Mouse (Mus musculus) frontal cortex, adult (tissue): ENCODE results near the gene Gm11733.
"Not testable (repeated sequence)": the region's sequence is repeated elsewhere in the genome, so short reads cannot be mapped to it uniquely, and the experiment has no call there.

ENCODE experiments used
- ATAC-seq: cut with Nextera tagmentation; 2 replicates; pipeline ENCODE4 v1.9.2; 2017; ENCODE audit warnings: mild to moderate bottlenecking, moderate library complexity, mixed read lengths; ENCODE audit not compliant: low TSS enrichment

The Gm11733 gene

DNA sequence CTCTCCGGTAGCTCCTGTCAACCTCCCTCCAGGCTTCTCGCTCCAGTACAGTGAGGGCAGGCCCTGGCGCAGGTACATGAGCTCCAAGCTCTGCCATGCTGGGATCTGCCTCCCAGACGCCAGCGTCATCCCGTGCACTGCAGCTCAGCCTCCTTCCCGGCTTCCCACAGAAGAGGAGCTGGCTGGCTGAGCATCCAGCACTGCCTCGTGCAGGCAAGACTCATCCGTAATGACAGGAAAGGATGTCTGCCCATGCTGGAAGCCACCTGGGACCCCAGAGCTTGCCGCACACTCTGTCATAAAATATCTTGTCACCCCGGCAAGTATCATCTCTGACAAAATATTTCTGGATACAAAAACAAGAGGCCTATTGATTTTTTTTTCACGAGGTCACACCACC, at the start of gene Gm11733:
Gm11733 (plus strand) TSS at position 171 of the 400 bp plus-strand sequence.
- ATAC-seq = peak; percentile 72

DNA sequence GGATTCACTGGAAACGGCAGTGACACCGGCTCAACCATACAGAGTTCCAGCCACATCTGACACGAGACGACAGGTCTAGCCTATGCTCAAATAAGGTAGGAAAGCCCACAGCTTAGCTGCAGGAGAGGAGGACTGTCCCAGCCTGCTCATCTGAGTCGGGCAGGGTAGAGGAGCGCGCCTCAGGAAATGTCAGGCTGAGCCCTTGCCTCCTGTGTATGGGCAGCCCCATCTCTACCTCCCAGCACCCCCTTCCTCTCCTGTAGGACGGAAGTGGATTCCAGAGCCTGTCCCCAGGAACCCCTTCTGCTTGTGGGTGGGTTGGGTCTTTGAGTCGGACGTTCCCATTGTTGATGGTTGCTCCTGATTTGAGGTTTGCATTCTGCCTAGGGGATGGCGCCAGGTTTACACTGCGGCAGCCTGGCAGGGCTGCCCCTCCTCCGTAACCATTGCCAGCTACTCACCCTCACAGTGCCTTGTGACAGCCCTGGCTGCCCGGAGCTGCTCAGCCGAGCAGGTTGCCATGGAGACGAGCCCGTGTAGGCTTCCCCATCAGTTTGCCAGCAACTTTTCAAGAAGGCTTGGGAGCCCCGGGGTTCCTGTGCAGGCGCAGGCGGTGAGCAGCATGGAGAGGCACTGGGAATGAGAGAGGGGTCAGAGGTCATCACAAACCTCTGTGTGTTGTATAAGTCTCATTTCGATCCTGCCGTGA, 47.6 kb upstream of the Gm11733 start:
- peak; percentile 97 for ATAC-seq

DNA sequence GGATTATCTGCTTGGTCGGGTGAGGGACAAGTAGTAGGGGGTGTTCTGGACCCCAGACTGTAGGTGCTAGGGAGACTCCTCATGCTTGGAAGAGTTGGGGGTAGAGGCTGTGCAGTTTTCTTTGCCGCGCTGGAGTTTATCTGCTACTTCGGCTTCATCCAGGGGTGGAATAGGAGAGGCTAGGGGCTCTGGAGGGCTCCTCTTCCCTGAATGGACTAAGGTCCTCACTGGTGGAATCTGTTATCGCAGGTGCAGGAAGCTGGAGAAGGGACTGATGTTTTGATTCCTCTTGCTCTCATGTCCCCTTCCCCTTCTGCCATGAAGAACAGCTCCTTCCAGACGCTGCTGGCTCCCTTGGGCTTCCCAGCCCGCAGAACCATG, 47.1 kb upstream of the Gm11733 start:
- 0 out of 2 replicates have a peak, but pooled peaks have one; percentile 4 for ATAC-seq

DNA sequence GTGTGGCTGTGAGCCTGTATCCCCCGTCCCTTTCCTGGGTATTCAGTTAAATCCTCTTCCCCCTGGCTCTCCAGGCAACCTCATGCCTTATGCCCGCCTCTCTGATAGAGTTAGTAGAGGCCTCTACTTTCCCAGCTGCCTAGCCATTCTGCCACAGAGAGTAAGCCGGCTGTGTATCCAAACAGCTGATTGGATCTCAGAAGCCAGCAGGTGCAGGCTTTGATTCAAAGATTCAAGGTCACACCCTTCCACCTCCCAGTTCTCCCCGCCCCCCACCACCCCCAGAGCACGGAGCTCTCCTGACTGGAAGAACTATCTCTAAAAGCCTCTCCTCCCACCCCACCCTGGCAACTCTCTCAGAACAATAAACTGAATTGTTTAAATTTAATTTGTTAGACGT, 45.8 kb upstream of the Gm11733 start:
- ATAC-seq = no peak

DNA sequence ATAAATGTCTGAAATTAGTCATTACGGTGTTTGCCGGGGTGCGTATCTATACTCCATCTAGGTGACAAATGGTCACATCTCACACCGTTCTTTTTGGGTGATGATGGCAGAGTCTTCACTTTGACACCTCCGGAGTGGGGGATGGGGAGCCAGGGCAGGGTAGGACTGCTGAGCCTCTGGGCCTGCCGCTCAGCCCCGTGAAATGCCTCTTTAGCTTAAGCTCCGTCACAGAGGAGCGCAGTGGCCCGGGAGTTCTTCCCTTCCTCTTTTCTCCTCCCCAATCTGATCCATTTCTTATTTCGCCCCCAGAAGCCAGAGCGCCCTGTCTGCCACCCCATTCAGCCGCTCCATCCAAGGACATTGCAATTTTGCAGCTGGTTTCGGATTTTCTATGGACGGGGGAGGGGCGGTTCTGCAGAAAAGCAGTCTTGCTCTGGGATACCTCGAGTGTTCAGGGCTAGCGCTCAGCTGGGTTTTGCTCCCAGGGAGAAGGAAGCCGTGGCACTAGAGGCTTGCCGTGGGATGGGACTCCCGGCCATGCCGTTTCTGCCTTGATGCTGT, 43.2 kb upstream of the Gm11733 start:
- no peak for ATAC-seq

DNA sequence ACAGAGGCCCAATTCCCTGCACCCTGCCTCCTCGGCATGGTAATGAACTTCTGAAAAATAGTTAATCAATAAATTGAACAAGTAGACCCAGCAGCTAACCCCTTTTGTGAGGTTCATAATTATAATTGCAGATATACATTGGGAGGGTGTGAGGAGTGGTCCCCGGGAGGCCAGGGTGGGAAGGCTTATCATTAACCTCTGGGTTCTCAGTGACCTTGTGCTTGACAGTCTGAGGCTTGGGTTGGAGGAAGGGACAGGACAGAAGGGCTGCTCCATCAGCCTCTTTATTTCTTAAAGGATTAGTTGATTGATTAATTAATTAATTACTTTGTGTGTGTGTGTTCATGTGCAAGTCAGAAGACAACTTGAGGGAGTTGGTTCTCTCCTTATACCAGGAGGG, 40.1 kb upstream of the Gm11733 start:
- ATAC-seq = no peak

DNA sequence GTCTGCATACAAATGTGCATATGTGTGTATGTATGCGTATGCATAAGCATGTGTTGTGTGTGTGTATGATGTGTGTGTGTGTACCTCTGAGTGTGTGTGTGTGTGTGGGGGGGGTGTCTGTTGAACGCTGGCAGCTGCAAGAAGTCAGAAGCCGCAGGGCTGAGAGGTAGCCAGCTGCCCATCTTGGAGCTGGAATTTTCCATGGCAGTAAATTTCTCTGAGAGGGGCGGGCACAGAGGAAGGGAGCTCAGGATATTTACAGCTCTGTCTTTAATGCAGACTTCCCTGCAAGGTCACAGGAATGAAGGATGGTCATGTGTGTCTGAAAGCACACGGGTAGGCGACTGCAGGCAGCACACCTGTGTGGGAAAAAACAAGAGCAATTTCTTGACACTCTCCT, 38.5 kb upstream of the Gm11733 start:
- no peak for ATAC-seq

DNA sequence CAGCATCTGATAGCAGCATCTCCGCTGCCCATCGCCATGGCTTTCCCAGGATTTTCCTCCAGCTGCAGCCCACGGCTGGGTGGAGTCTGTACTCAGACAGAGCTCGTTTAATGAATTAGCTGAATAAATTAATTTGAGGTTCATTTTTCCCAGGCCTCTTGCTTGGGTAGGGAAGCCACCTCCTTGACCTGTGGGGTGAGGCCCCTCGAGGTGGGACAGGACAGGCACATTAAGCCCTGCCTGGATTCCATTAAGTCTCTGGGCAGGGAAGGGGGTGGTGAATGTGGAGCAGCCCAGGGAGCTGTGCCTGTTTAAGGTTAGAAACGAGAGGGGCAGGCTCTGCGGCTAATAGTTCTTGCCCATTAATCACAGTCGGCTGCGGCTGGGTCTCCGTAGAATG, 30.1 kb upstream of the Gm11733 start:
- no peak for ATAC-seq

DNA sequence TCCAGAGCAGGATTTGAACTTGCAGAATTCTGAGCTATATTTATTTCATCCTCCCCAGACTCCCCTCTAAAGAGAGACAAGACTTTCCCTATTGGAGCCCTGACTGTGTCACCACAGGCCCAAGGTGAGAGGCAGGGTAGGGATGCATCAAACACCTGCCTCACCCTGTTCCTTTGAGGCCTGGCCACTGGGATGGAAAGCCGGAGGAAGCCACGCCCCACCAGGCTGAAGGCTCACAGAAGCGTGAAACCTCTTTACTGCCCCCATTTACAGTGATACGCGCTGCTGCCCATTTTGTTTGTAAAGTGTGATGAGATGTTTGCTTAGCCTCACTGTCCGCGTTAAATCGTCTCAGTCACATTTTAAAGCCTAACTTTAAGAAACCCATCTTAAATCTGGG, 25.0 kb upstream of the Gm11733 start:
- no peak for ATAC-seq

DNA sequence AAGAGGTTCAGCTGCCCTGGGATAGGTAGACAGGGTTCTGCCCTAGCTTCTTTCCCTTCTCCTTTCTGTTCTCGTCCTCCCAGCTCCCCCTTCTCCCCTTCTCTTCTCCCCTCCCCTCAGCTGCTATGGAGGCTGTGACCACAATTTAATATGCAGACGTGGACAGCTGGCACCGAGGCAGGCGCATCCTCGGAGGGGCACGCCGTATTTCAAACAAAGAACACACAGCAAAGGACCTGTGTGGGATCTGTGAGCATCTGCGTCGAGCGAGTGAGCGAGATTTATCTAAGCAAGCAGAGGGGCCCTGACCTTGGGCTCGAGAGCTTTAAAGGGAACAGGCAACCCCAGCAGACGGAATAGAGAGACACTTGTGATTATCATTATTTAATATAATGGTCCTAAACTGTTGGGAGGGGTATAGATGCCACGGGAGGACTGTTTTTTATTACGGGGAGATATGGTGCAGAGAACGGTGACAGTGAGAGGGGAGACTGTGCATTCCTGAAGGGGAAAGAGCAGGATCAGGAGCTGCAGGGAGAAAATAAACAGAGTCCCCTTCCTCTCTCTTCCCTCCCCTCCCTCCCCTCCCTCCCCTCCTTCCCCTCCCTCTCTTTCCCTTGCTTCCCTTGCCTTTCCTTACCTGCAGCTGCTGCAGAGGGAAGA, 21.8 kb upstream of the Gm11733 start:
- no peak for ATAC-seq

DNA sequence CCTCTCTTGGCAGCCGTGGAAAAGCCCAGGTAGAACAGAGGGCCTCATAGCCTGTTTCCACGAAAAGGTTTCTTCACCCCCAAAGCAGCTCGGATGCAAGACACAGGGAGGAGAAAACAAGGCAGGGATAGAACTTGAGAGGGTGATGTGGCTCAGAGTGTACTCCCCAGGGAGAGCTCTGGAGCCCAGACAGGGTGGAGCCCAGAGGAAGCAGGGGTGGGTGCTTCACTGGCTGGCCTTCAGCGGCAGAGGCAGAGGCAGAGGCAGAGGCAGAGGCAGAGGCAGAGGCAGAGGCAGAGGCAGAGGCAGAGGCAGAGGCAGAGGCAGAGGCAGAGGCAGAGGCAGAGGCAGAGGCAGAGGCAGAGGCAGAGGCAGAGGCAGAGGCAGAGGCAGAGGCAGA, 20.8 kb upstream of the Gm11733 start:
- not testable (repeated sequence) for ATAC-seq

DNA sequence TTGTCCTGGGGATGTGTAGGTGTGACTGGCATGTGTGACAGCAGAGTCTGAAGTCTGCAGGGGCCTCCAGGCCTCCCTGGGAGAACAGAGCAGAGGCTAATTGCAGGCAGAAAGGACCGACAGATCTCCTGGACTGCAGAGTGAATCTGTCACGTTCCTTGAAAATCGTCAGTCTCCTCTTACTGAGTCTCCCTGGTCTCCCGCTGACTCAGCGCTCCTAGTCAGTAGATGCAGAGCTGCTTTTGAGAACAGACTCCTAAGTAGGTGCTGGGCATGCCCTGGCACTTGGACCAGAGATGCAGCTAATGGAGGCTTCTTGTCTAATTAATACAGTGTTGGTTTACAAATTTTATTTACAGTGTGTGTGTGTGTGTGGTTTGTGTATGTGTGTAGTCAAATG, 17.9 kb upstream of the Gm11733 start:
- ATAC-seq = no peak; the same call in 1 of the 2 replicates

DNA sequence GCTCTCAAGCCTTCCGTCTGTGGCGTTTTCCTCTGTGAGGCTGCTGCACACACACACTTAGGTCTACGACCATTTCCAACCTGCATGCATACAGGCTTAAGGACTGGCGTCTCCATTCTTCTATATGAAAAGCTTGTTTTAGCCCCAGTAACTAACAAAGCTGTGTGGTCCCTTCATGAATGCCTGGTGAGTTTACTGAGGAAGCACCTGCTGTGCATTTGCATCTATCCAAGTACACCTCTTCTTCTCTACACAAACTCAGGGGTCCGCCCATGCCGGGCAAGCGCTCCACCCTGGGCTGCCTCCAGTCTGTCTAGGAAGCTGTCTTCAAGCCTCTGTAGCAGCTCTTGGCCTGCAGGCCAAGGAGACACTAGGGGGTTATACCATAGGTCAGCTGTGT, 17.3 kb upstream of the Gm11733 start:
- no peak for ATAC-seq

DNA sequence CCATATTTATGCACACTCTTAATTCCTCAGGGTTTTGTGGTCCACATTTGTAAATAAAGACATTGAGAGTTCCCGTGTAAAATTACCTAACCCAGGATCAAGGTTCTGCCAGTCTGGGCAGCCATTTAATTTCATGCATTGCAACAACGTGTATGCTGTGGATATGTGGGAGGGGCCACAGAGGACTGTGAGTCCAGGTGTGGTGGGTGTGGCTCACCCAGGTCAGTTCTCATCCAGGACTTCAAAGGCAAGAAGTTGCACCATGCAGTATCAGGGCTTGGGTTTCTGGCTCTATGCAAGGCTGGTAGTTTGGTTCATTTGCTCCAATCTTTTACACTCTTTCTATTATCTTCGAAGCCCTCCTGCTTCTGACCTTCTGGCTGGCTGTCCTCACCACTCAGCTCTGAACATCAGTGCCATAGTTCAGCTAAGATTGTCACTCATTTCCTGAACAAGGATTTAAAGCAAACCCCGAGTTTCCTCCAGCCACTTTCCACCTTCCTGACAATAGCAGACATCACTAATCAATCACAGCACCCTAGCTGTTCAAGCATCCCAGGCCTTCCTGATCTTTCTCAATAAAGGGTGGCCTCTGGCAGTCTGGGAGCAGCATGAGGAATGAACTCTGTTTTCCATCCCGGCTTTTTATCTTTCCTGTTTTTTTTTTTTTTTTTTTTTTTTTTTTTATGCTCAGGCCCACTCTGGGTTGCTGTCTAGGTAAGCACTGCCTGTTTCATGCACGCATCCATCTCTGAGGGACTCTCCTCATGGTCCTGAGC, 15.4 kb upstream of the Gm11733 start:
- no peak for ATAC-seq

DNA sequence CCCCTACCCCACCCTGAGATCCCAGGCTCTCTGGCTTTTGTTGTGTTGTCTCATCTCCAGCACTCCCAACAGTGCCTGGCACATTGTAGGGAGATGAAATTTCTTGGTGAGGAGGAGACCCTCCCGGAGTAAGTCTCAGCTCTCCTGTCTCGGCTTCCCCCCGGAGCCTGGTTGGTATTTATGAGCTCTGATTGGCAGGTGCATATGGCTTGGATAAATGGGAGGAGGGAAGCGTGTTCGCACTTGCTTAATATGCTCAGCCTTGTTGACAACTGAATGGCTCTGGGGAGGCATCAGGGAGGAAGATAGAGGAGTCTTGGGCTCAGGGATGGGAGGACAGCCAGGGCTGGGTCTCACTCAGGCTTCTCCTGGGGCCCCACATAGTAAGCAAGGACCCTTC, 14.4 kb upstream of the Gm11733 start:
- ATAC-seq = no peak

DNA sequence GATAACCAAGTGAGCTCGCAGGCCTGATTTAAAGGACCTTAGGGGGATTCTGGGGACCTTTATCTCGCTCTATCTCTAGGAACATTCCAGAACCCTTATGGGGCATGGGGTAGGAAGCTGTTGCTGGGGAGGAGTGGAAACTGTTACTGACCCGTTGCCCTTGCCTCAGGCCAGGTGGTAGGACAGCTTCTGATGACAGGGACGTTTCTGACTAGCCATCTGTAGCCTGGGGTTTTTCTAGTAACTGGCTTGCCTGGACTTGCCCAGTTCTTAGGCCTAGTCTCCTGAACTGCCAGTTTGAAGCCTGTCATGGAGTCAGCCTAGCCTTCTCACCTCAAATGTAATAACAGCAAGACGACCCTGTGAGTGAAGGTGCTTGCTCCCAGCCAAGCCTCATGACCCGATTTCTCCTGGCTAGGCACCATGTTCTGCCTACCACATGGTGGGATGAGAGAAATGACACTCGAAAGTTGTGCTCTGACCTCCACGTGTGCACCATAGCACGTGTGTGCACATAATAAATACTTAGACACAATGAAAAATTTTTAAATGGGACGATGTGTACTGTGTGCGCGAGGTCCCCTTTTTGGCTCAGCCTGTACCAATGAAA, 13.5 kb upstream of the Gm11733 start:
- no peak for ATAC-seq

DNA sequence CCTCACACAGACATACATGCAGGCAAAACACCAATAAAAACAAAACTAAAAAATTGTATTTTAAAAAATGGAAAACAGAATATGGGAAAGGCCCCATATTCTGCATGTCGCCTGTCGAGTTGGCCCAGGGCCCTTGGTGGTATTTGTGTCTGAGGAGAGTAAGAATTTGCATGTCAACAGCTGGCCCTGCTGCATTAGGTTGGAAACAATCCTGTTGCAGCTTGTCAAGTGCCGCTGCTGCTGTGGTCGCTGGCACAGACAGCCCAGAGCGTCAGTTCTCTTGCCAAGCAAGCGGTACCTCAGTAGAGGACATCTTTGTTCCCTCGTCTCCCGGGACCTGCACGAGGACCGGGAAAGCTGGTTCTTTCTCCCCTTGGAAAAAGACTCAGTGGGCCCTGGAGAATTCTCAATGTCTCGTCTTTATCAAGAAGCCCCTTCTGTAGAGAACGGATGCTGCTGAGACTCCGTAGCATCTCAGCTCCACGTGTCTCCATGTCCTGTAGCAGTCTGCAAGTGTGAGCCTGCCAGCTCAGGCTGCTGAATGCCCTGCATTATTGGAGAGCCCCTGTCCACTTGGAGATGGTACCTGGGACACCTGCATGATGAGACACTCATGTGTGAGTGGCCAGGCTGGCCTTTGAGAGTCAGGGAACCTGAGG, 12.4 kb upstream of the Gm11733 start:
- no peak for ATAC-seq

DNA sequence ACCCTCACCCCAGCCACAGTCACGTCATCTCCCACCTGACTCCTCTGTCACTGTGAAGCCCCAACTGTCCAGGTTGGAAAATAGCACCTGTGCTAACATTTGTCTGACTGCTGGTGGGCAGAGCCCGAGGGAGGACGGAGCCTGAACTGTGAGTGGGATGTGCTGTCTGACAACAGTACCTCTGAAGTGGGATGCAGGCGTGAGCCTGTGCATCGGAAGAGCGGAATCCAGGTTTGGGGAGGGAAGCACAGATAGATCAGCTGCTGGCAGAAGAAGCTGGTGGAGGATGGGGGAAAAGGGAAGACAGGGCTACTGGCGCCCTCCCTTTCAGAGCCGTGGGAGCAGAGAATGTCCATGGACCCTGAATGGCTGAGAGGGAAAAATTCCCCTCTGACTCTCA, 11.3 kb upstream of the Gm11733 start:
- peak; percentile 73 for ATAC-seq

DNA sequence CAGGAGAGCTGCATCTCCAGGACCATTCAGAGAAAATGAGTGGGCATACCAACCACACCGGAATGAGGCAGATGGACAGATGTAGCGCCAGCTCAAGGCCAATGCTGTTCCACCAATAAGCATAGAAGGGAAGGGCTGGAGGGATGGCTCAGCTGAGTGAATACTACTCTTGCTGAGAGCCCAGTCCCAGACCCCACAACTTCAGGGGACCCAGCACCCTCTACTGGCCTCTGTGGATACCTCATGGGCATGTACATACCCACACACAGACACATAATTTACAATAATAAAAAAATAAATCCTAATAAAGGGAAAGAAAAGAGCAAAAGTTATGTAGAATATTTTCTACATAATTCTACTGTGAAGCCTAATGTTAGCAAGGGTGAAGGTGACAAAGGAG, 9.0 kb upstream of the Gm11733 start:
- ATAC-seq = no peak

DNA sequence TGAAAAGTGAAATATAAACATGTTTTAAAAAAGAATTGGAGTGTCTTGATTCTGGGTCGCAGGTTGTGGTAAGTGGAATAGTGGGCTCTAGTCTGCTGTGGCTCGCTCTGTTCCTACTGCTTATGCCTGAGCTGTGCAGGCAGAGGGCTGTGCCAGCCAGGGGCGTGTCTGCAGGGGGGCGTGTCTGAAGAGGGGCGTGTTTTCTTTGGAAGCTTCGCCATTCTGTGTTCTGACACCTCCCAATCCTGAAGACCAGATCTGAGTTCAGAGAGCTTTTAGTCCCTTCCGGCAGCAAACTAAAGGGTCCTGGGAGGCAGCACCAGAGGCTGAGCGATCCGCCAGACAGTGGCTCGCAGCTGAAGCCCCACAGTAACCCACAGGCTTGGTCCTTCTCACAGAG, 8.5 kb upstream of the Gm11733 start:
- no peak for ATAC-seq

DNA sequence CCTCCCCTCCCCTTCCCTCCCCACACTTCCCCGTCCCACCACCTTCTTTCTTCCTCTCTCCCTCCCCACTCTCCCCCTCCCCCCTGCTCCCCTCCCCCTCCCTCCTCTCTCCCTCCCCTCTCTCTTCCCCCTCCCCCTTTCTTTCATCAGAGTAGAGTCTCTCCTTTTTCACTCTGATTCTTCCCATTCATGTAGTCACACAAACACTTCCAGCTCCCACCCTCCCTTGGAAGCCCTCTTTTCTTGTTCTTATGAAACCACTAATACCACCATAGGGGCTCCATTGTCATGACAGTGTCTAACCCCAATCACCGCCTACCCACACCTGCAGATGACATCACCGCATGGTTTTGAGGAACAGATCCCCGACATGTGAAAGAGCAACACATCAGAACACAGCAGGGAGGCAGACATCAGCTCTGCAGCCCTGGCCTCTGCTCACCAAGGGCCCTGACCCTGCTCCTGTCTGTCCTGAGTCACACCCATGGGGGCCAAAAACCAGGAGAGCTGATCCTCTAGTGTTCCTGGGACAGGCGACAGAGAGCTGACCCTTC, 7.5 kb upstream of the Gm11733 start:
- no peak for ATAC-seq
